Mouse (Mus musculus) embryonic fibroblast, embryonic 13.5 days (primary cell): ENCODE data around the gene Igf1r.

Experiments used
- CTCF ChIP-seq: IDR thresholded peaks from 2 replicates; pipeline ENCODE4 v1.5.1; 2011; ENCODE audit warnings: mild to moderate bottlenecking, control low read depth, low read length, moderate library complexity, borderline replicate concordance; ENCODE audit not compliant: insufficient read depth
- POLR2A ChIP-seq: IDR thresholded peaks from 2 replicates; pipeline ENCODE4 v1.6.1; 2011; ENCODE audit warnings: low read depth, mild to moderate bottlenecking, control low read depth, low read length, moderate library complexity

DNA sequence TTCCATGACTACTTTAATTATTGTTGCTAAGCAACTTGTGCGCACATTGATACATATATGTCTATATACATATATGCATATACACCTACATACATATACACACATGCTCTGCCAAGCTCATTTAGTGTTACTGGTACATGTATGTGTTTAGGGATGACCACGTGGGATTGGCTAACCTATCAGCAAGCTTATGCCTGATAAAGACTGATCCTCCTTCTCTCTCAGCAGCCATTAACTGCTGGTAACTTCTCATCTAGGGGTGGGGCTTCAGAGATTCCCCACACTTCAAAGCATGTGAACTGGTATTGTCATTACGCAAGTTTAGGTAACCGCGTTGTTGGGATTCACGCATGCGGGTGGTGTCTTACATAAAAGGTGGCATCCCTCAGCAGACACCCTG is 247.0 kb downstream of the Igf1r start:
- TF ChIP-seq CTCF (no peak), POLR2A (no peak)
